Comparison of ENCODE assay signal across 16 mouse cellular contexts in the genomic region with DNA sequence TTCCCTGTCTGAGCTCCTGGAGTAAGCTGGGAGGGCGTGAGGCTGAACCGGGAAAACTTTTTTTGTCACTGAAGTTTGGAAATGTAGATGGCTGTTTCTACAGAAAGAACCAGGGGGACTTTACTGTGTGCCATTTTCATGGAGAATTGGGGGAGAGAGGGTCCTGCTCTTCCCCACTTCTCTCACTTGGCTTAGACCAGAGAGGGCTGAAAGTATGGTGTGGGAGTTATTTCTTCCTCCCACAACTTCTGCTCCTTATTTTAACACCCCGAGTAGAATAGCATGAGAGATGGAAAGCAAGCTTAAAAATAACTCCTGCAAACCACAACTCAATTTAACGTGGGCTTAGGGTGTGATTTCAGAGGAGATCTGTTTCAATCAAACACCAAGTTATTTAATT. TPM values are rescaled to one million over a fixed set of nuclear protein-coding genes. Genes with fewer than 3 reads are reported as not detected.
DNase-seq lines count a peak whose midpoint lies in the region; ATAC-seq and TF ChIP-seq lines count a peak whose summit lies in the region.
"Had no signal": no experiment of that assay in that cellular context is flagged by ENCODE, and none has a peak within 500 bp of the region (broad histone marks: within the 10 kb centered on the region; RNA-seq: fewer than 3 reads in every experiment).

No protein-coding gene starts in this region.

- peak overlapping the region; percentile 44 for H3K4me3 ChIP-seq in kidney, postnatal 0 days (replicated peaks; ENCODE audit: low read depth, low read length)
- H3K4me3 ChIP-seq in hindbrain, embryonic 15.5 days = peak overlapping the region; percentile 31
- H3K4me3 ChIP-seq in midbrain, embryonic 14.5 days (replicated peaks; ENCODE audit: low read depth, low read length) = peak overlapping the region; percentile 42
- H3K4me3 ChIP-seq in liver, embryonic 11.5 days (ENCODE audit: low read depth, low read length) = no peak overlapping the region
- H3K4me3 ChIP-seq in stomach, postnatal 0 days (ENCODE audit: low read depth, low read length) = no peak overlapping the region
- H3K4me3 ChIP-seq: erythroblast, embryonic 14.5 days; megakaryocyte, embryonic 14.5 days had no signal

- TF ChIP-seq CTCF in kidney, postnatal 0 days (IDR thresholded peaks at IDR 0.05; ENCODE audit: low read depth) = no peak
- no peak for TF ChIP-seq CTCF in stomach, postnatal 0 days (IDR thresholded peaks at IDR 0.05; ENCODE audit: low read depth)

- no peak for DNase-seq in kidney, postnatal 0 days (ENCODE audit: low spot score)
- no peak for DNase-seq in kidney, postnatal 4 days
- DNase-seq in midbrain, embryonic 14.5 days = no peak
- DNase-seq in gastrocnemius, adult 8-10 months (ENCODE audit: low spot score in 2 of 2) = no peak
- no peak for DNase-seq in adrenal gland, postnatal 14 days
- no peak for DNase-seq in liver, embryonic 11.5 days (ENCODE audit: low spot score)
- no peak for DNase-seq in stomach, postnatal 0 days (ENCODE audit: low spot score)
- DNase-seq: adrenal gland, postnatal 25 days; cerebellum, adult 11 months; gastrocnemius, postnatal 36 days; lung, adult 18-20 months; thymus, postnatal 14 days had no signal

- ATAC-seq in kidney, postnatal 0 days (replicated peaks; ENCODE audit: low FRiP score, low read depth) = no peak
- no peak for ATAC-seq in hindbrain, embryonic 15.5 days (ENCODE audit: low FRiP score, low read depth)
- no peak for ATAC-seq in midbrain, embryonic 14.5 days (ENCODE audit: low FRiP score, low TSS enrichment)
- no peak for ATAC-seq in liver, embryonic 11.5 days (replicated peaks; ENCODE audit: low FRiP score)
- no peak for ATAC-seq in stomach, postnatal 0 days (ENCODE audit: low FRiP score, low TSS enrichment)
- ATAC-seq: CD4-positive, CD25-positive, alpha-beta regulatory T cell, adult 4 months had no signal

- 0 out of 2 replicates have a peak overlapping the region, but pooled peaks have one; percentile 29 for H3K9ac ChIP-seq in kidney, postnatal 0 days (ENCODE audit: low read depth, low read length)
- no peak overlapping the region for H3K9ac ChIP-seq in hindbrain, embryonic 15.5 days
- peak overlapping the region; percentile 65 for H3K9ac ChIP-seq in midbrain, embryonic 14.5 days (replicated peaks; ENCODE audit: low read length)
- H3K9ac ChIP-seq in liver, embryonic 11.5 days (ENCODE audit: low read depth, low read length) = no peak overlapping the region
- H3K9ac ChIP-seq in stomach, postnatal 0 days (ENCODE audit: low read length) = no peak overlapping the region

- no peaks in the 10 kb centered on the region for H3K4me1 ChIP-seq in kidney, postnatal 0 days (replicated peaks; ENCODE audit: insufficient read depth, low read length)
- peaks cover 8% of the 10 kb centered on the region; the same call in 1 of the 2 replicates for H3K4me1 ChIP-seq in hindbrain, embryonic 15.5 days (replicated peaks)
- H3K4me1 ChIP-seq in midbrain, embryonic 14.5 days (ENCODE audit: control insufficient read depth, insufficient read depth, low read length) = no peaks in the 10 kb centered on the region
- no peaks in the 10 kb centered on the region for H3K4me1 ChIP-seq in liver, embryonic 11.5 days (replicated peaks; ENCODE audit: control insufficient read depth, insufficient read depth, low read length)
- H3K4me1 ChIP-seq in stomach, postnatal 0 days (replicated peaks; ENCODE audit: control insufficient read depth, insufficient read depth) = no peaks in the 10 kb centered on the region

- 0% methylated on average over 4 of the region's 4 CpGs for WGBS in kidney, postnatal 0 days
- WGBS in hindbrain, embryonic 15.5 days = 0% methylated on average over 4 of the region's 4 CpGs
- WGBS in midbrain, embryonic 14.5 days = 0% methylated on average over 4 of the region's 4 CpGs
- WGBS in liver, embryonic 11.5 days = 0% methylated on average over 4 of the region's 4 CpGs
- WGBS in stomach, postnatal 0 days = 2% methylated on average over 4 of the region's 4 CpGs

- no peaks in the 10 kb centered on the region for H3K36me3 ChIP-seq in kidney, postnatal 0 days (ENCODE audit: insufficient read depth, low read length)
- H3K36me3 ChIP-seq in hindbrain, embryonic 15.5 days = no peaks in the 10 kb centered on the region
- H3K36me3 ChIP-seq in midbrain, embryonic 14.5 days (ENCODE audit: control insufficient read depth, insufficient read depth, low read length) = no peaks in the 10 kb centered on the region
- H3K36me3 ChIP-seq in liver, embryonic 11.5 days (ENCODE audit: control insufficient read depth, insufficient read depth, low read length) = no peaks in the 10 kb centered on the region
- H3K36me3 ChIP-seq in stomach, postnatal 0 days (ENCODE audit: control insufficient read depth, insufficient read depth, low read length) = no peaks in the 10 kb centered on the region

- H3K4me2 ChIP-seq in kidney, postnatal 0 days (ENCODE audit: low read length) = peak overlapping the region; percentile 44
- H3K4me2 ChIP-seq in hindbrain, embryonic 15.5 days = peak overlapping the region; percentile 27; the same call in 1 of the 2 replicates
- peak overlapping the region; percentile 29 for H3K4me2 ChIP-seq in midbrain, embryonic 14.5 days (ENCODE audit: low read length)
- H3K4me2 ChIP-seq in liver, embryonic 11.5 days = no peak overlapping the region
- H3K4me2 ChIP-seq in stomach, postnatal 0 days (replicated peaks; ENCODE audit: low read depth) = no peak overlapping the region

- H3K27me3 ChIP-seq in kidney, postnatal 0 days (ENCODE audit: insufficient read depth, low read length) = peaks cover 61% of the 10 kb centered on the region
- H3K27me3 ChIP-seq in hindbrain, embryonic 15.5 days = peaks cover 68% of the 10 kb centered on the region
- peaks cover 77% of the 10 kb centered on the region for H3K27me3 ChIP-seq in midbrain, embryonic 14.5 days (ENCODE audit: control insufficient read depth, insufficient read depth, low read length)
- H3K27me3 ChIP-seq in liver, embryonic 11.5 days (replicated peaks; ENCODE audit: control insufficient read depth, insufficient read depth, low read length) = peaks cover 88% of the 10 kb centered on the region
- peaks cover 5% of the 10 kb centered on the region; the same call in 1 of the 2 replicates for H3K27me3 ChIP-seq in stomach, postnatal 0 days (ENCODE audit: control insufficient read depth, insufficient read depth, low read length)

- no peak overlapping the region for H3K27ac ChIP-seq in kidney, postnatal 0 days
- H3K27ac ChIP-seq in hindbrain, embryonic 15.5 days (replicated peaks) = no peak overlapping the region
- peak overlapping the region; percentile 89 for H3K27ac ChIP-seq in midbrain, embryonic 14.5 days (replicated peaks; ENCODE audit: low read depth, low read length)
- H3K27ac ChIP-seq in liver, embryonic 11.5 days (ENCODE audit: low read depth, low read length) = no peak overlapping the region
- no peak overlapping the region for H3K27ac ChIP-seq in stomach, postnatal 0 days (replicated peaks)

- H3K9me3 ChIP-seq in kidney, postnatal 0 days (replicated peaks; ENCODE audit: low read length) = no peaks in the 10 kb centered on the region
- no peaks in the 10 kb centered on the region for H3K9me3 ChIP-seq in hindbrain, embryonic 15.5 days
- no peaks in the 10 kb centered on the region for H3K9me3 ChIP-seq in midbrain, embryonic 14.5 days (ENCODE audit: control insufficient read depth, low read length)
- H3K9me3 ChIP-seq in liver, embryonic 11.5 days (ENCODE audit: control insufficient read depth, low read length) = no peaks in the 10 kb centered on the region
- no peaks in the 10 kb centered on the region for H3K9me3 ChIP-seq in stomach, postnatal 0 days (ENCODE audit: control insufficient read depth, low read length)

- no peak for TF ChIP-seq EP300 in stomach, postnatal 0 days (optimal IDR thresholded peaks at IDR 0.05)

RNA-seq across cellular contexts. Expression of gene Tfap2b, which starts 4.0 kb away (rescaled TPM):
- 61.5 and 62.3 TPM in 2 replicates for polyA plus RNA-seq in kidney, postnatal 0 days (2015; fragmentation: Nextera tagmentation; extraction: Ambion mirVana)
- 65.6 and 78.3 TPM in 2 replicates for polyA plus RNA-seq in hindbrain, embryonic 15.5 days (2015; fragmentation: Nextera tagmentation; extraction: Ambion mirVana)
- polyA plus RNA-seq in midbrain, embryonic 14.5 days (2014; fragmentation: Nextera tagmentation; extraction: Ambion mirVana) = 239 and 249 TPM in 2 replicates
- not detected for total RNA-seq in gastrocnemius, adult 8-10 months (2022)
- total RNA-seq in adrenal gland, postnatal 14 days (2021) = 11.8 and 11.9 TPM in 2 replicates
- 0.32 and 1.1 TPM in 2 replicates for polyA plus RNA-seq in liver, embryonic 11.5 days (2014; fragmentation: Nextera tagmentation; extraction: Ambion mirVana)
- 0.12 TPM in 1 of 2 replicates, not detected in the other for polyA plus RNA-seq in stomach, postnatal 0 days (2015; fragmentation: Nextera tagmentation; extraction: Ambion mirVana)
- total RNA-seq: gastrocnemius, postnatal 36 days had no signal
- polyA plus RNA-seq: erythroblast, embryonic 14.5 days had no signal

Comparison
In these comparisons a context has a peak if more than half of its experiments do, and no peak if none do; other contexts are left out.
1. H3K4me2 ChIP-seq: peak in kidney, postnatal 0 days (single experiment), hindbrain, embryonic 15.5 days (single experiment) and midbrain, embryonic 14.5 days (single experiment); none in liver, embryonic 11.5 days (single experiment) and stomach, postnatal 0 days (single experiment).
2. H3K4me3 ChIP-seq: peak in kidney, postnatal 0 days (single experiment), hindbrain, embryonic 15.5 days (single experiment) and midbrain, embryonic 14.5 days (single experiment); none in liver, embryonic 11.5 days (single experiment) and stomach, postnatal 0 days (single experiment).
3. H3K9ac ChIP-seq: peak in kidney, postnatal 0 days (single experiment) and midbrain, embryonic 14.5 days (single experiment); none in hindbrain, embryonic 15.5 days (single experiment), liver, embryonic 11.5 days (single experiment) and stomach, postnatal 0 days (single experiment).
4. RNA of gene Tfap2b, which starts 4.0 kb away (polyA plus RNA-seq): 239 to 249 TPM in midbrain, embryonic 14.5 days, 65.6 to 78.3 TPM in hindbrain, embryonic 15.5 days and 61.5 to 62.3 TPM in kidney, postnatal 0 days; 0.32 to 1.1 TPM in liver, embryonic 11.5 days and 0.12 TPM in stomach, postnatal 0 days; every median in the first group is over 10 times any median in the second.